Mouse (Mus musculus) midbrain, embryonic 10.5 days (tissue): ENCODE results near the gene Catsper2. TPM values are rescaled to one million over a fixed set of nuclear protein-coding genes. Genes with fewer than 3 reads are reported as not detected.

Source experiments
- DNase-seq: peaks from one replicate; pipeline ENCODE4 v3.0.0-alpha.2; 2017; ENCODE audit warnings: low spot score
- H3K27ac ChIP-seq: fragments of 300-500 bp; sonication (generic); replicated peaks from 2 replicates; pipeline ENCODE4 v1.5.1; 2016; ENCODE audit warnings: mild to moderate bottlenecking
- H3K27me3 ChIP-seq: fragments of 300-500 bp; sonication (generic); 2 replicates; pipeline ENCODE4 v1.6.1; 2016; ENCODE audit warnings: low read depth, mild to moderate bottlenecking; ENCODE audit not compliant: poor library complexity, severe bottlenecking
- H3K36me3 ChIP-seq: fragments of 300-500 bp; sonication (generic); 2 replicates; pipeline ENCODE4 v1.6.1; 2016; ENCODE audit warnings: mild to moderate bottlenecking, moderate library complexity
- H3K4me1 ChIP-seq: fragments of 300-500 bp; sonication (generic); 2 replicates; pipeline ENCODE4 v1.6.1; 2016
- H3K4me3 ChIP-seq: fragments of 300-500 bp; sonication (generic); 2 replicates; pipeline ENCODE4 v1.5.1; 2016; ENCODE audit warnings: mild to moderate bottlenecking, moderate library complexity
- H3K9me3 ChIP-seq: fragments of 300-500 bp; sonication (generic); replicated peaks from 2 replicates; pipeline ENCODE4 v1.6.1; 2016; ENCODE audit warnings: mild to moderate bottlenecking
- WGBS: fragments of 180-500 bp; shearing (Covaris S2); methylation state at CpG from one replicate; pipeline ENCODE4 v1.1.7; 2016; 5-methylcytosine and 5-hydroxymethylcytosine counted together
- polyA plus RNA-seq: library from polyadenylated mRNA; unstranded; fragments of >200 nt; fragmentation: Nextera tagmentation; extraction: Ambion mirVana; gene quantifications from 2 replicates; pipeline ENCODE4 v1.2.1, GENCODE M21; 2016

Gene Catsper2
- polyA plus RNA-seq, 1 experiment from 2014 or later: 2.7 TPM

- H3K9me3 ChIP-seq: no peaks in the 10 kb centered on the region
- no peak overlapping the region for H3K4me3 ChIP-seq
- DNase-seq: no peak
- peaks cover 43% of the 10 kb centered on the region for H3K4me1 ChIP-seq
- H3K27me3 ChIP-seq: peaks cover 28% of the 10 kb centered on the region
- H3K27ac ChIP-seq: no peak overlapping the region
- WGBS: 78% methylated on average over 4 of the region's 4 CpGs
- peaks cover 7% of the 10 kb centered on the region for H3K36me3 ChIP-seq
Measured at GRCm38 (mm10) chr2:121446506-121446905, 32.9 kb upstream of the Catsper2 start.

GRCm38 (mm10) chr2:121445117-121445516 is 31.5 kb upstream of the Catsper2 start:
- peaks cover 39% of the 10 kb centered on the region for H3K27me3 ChIP-seq
- peaks cover 30% of the 10 kb centered on the region for H3K4me1 ChIP-seq
- H3K4me3 ChIP-seq: no peak overlapping the region
- WGBS: 84% methylated on average over 3 of the region's 3 CpGs
- DNase-seq: no peak
- H3K27ac ChIP-seq: no peak overlapping the region
- H3K9me3 ChIP-seq: no peaks in the 10 kb centered on the region
- H3K36me3 ChIP-seq: peaks cover under 1% of the 10 kb centered on the region; the same call in 1 of the 2 replicates

- no peak for DNase-seq
- peaks cover 28% of the 10 kb centered on the region for H3K4me1 ChIP-seq
- no peak within 1 kb of the TSS for H3K27ac ChIP-seq
- 94% methylated on average over 1 of the region's 1 CpGs for WGBS
- no peaks in the 10 kb centered on the region for H3K9me3 ChIP-seq
- peaks cover 45% of the 10 kb centered on the region for H3K27me3 ChIP-seq
- H3K36me3 ChIP-seq: peaks cover 10% of the 10 kb centered on the region
- H3K4me3 ChIP-seq: 0 out of 2 replicates have a peak within 1 kb of the TSS, but pooled peaks have one; percentile 57
Measured at GRCm38 (mm10) chr2:121444178-121444577, 30.6 kb upstream of the Catsper2 start, which contains the start of gene Ell3. Gene Ell3 (minus strand): TSS chr2:121444278.

- Histone ChIP-seq H3K4me3 (peak overlapping the region; percentile 57), H3K27ac (no peak overlapping the region), H3K9me3 (no peaks in the 10 kb centered on the region), H3K27me3 (peaks cover 45% of the 10 kb centered on the region), H3K4me1 (peaks cover 22% of the 10 kb centered on the region), H3K36me3 (peaks cover 21% of the 10 kb centered on the region)
- WGBS: 22% methylated on average over 8 of the region's 8 CpGs
- DNase-seq: no peak
Measured at GRCm38 (mm10) chr2:121443068-121443349, 29.4 kb upstream of the Catsper2 start.

GRCm38 (mm10) chr2:121442259-121443067 is 28.9 kb upstream of the Catsper2 start:
- Histone ChIP-seq H3K36me3 (peaks cover 27% of the 10 kb centered on the region), H3K9me3 (no peaks in the 10 kb centered on the region), H3K4me1 (peaks cover 18% of the 10 kb centered on the region), H3K27ac (no peak overlapping the region), H3K4me3 (peak overlapping the region; percentile 57), H3K27me3 (peaks cover 45% of the 10 kb centered on the region)
- DNase-seq: peak; percentile 50
- WGBS: 2% methylated on average over 30 of the region's 30 CpGs

- 11% methylated on average over 11 of the region's 11 CpGs for WGBS
Measured at GRCm38 (mm10) chr2:121441800-121442199, 28.2 kb upstream of the Catsper2 start.

GRCm38 (mm10) chr2:121440834-121441605 is 27.4 kb upstream of the Catsper2 start:
- Histone ChIP-seq H3K36me3 (peaks cover 40% of the 10 kb centered on the region), H3K9me3 (no peaks in the 10 kb centered on the region), H3K4me3 (no peak overlapping the region), H3K4me1 (peaks cover 18% of the 10 kb centered on the region), H3K27me3 (peaks cover 45% of the 10 kb centered on the region), H3K27ac (no peak overlapping the region)
- 67% methylated on average over 5 of the region's 5 CpGs for WGBS
- no peak for DNase-seq

More at GRCm38 (mm10) chr2:121441800-121442199, 28.2 kb upstream of the Catsper2 start:
- Histone ChIP-seq H3K27ac (no peak overlapping the region), H3K4me3 (peak overlapping the region; percentile 57), H3K36me3 (peaks cover 34% of the 10 kb centered on the region), H3K27me3 (peaks cover 45% of the 10 kb centered on the region), H3K9me3 (no peaks in the 10 kb centered on the region), H3K4me1 (peaks cover 18% of the 10 kb centered on the region)
- DNase-seq: no peak

- Histone ChIP-seq H3K27ac (no peak overlapping the region), H3K4me3 (no peak overlapping the region), H3K9me3 (no peaks in the 10 kb centered on the region), H3K4me1 (peaks cover 18% of the 10 kb centered on the region), H3K27me3 (peaks cover 45% of the 10 kb centered on the region), H3K36me3 (peaks cover 53% of the 10 kb centered on the region)
- DNase-seq: no peak
- 86% methylated on average over 4 of the region's 4 CpGs for WGBS
Measured at GRCm38 (mm10) chr2:121439746-121440145, 26.2 kb upstream of the Catsper2 start.

- Histone ChIP-seq H3K36me3 (peaks cover 99% of the 10 kb centered on the region), H3K4me1 (no peaks in the 10 kb centered on the region), H3K9me3 (no peaks in the 10 kb centered on the region), H3K4me3 (no peak overlapping the region), H3K27ac (no peak overlapping the region), H3K27me3 (0 out of 2 replicates have a peak, but pooled peaks cover 3% of the 10 kb centered on the region)
- WGBS: 97% methylated on average over 1 of the region's 1 CpGs
- no peak for DNase-seq
Measured at GRCm38 (mm10) chr2:121434854-121435253, 21.3 kb upstream of the Catsper2 start.

GRCm38 (mm10) chr2:121425890-121426289 is 12.3 kb upstream of the Catsper2 start:
- H3K4me3 ChIP-seq: no peak overlapping the region
- H3K36me3 ChIP-seq: peaks cover 100% of the 10 kb centered on the region
- H3K4me1 ChIP-seq: no peaks in the 10 kb centered on the region
- no peak for DNase-seq
- no peaks in the 10 kb centered on the region for H3K27me3 ChIP-seq
- H3K27ac ChIP-seq: no peak overlapping the region
- 96% methylated on average over 2 of the region's 2 CpGs for WGBS
- H3K9me3 ChIP-seq: no peaks in the 10 kb centered on the region

- DNase-seq: no peak
- Histone ChIP-seq H3K27ac (no peak overlapping the region), H3K4me1 (no peaks in the 10 kb centered on the region), H3K36me3 (peaks cover 96% of the 10 kb centered on the region), H3K9me3 (no peaks in the 10 kb centered on the region), H3K4me3 (no peak overlapping the region), H3K27me3 (no peaks in the 10 kb centered on the region)
- 97% methylated on average over 2 of the region's 2 CpGs for WGBS
Measured at GRCm38 (mm10) chr2:121423166-121423565, 9.6 kb upstream of the Catsper2 start.

GRCm38 (mm10) chr2:121418476-121418875 is 4.9 kb upstream of the Catsper2 start:
- H3K27ac ChIP-seq: no peak overlapping the region
- no peak overlapping the region for H3K4me3 ChIP-seq
- 95% methylated on average over 3 of the region's 3 CpGs for WGBS
- H3K36me3 ChIP-seq: peaks cover 76% of the 10 kb centered on the region
- peaks cover 23% of the 10 kb centered on the region for H3K4me1 ChIP-seq
- H3K9me3 ChIP-seq: no peaks in the 10 kb centered on the region
- no peak for DNase-seq
- no peaks in the 10 kb centered on the region for H3K27me3 ChIP-seq

- Histone ChIP-seq H3K4me1 (peaks cover 31% of the 10 kb centered on the region), H3K4me3 (peak overlapping the region; percentile 97; the same call in 1 of the 2 replicates), H3K36me3 (peaks cover 55% of the 10 kb centered on the region), H3K27ac (no peak overlapping the region), H3K9me3 (no peaks in the 10 kb centered on the region), H3K27me3 (no peaks in the 10 kb centered on the region)
- 93% methylated on average over 6 of the region's 6 CpGs for WGBS
- no peak for DNase-seq
Measured at GRCm38 (mm10) chr2:121416356-121416755, 2.8 kb upstream of the Catsper2 start.
